Mouse (Mus musculus): ENCODE results near the gene Txnrd2.

Txnrd2 gene

GRCm38 (mm10) chr16:18484794-18485435, 58.7 kb downstream of the Txnrd2 start:
- DNase-seq (ENCODE audit: low spot score in 2 of 2) = no peak

GRCm38 (mm10) chr16:18486126-18486525, 59.9 kb downstream of the Txnrd2 start:
- no peak for DNase-seq (ENCODE audit: low spot score in 2 of 2)

GRCm38 (mm10) chr16:18490281-18490680, 64.1 kb downstream of the Txnrd2 start:
- no peak for DNase-seq (ENCODE audit: low spot score in 2 of 2)

- no peak for DNase-seq (ENCODE audit: low spot score in 2 of 2)
Observed at GRCm38 (mm10) chr16:18490894-18491293, 64.7 kb downstream of the Txnrd2 start.

GRCm38 (mm10) chr16:18497865-18498515, 71.8 kb downstream of the Txnrd2 start:
- DNase-seq (ENCODE audit: low spot score in 2 of 2) = no peak

- peak; percentile 87 to 90 for DNase-seq (ENCODE audit: low spot score in 2 of 2)
Observed at GRCm38 (mm10) chr16:18498558-18498990, 72.4 kb downstream of the Txnrd2 start, which contains the start of the genes Gnb1l and Rtl10. Gene Gnb1l, plus strand, starts transcription at chr16:18498713. Gene Rtl10, plus strand, starts transcription at chr16:18498901.

GRCm38 (mm10) chr16:18498996-18499395, 72.8 kb downstream of the Txnrd2 start:
- no peak for DNase-seq (ENCODE audit: low spot score in 2 of 2)

- DNase-seq (ENCODE audit: low spot score in 2 of 2) = no peak
Observed at GRCm38 (mm10) chr16:18501531-18501930, 75.3 kb downstream of the Txnrd2 start.

GRCm38 (mm10) chr16:18503566-18504342, 77.6 kb downstream of the Txnrd2 start:
- DNase-seq (ENCODE audit: low spot score in 2 of 2) = no peak

GRCm38 (mm10) chr16:18506524-18507199, 80.5 kb downstream of the Txnrd2 start:
- DNase-seq (ENCODE audit: low spot score in 2 of 2) = no peak

GRCm38 (mm10) chr16:18507200-18507549, 81.0 kb downstream of the Txnrd2 start:
- no peak for DNase-seq (ENCODE audit: low spot score in 2 of 2)

- no peak for DNase-seq (ENCODE audit: low spot score in 2 of 2)
Observed at GRCm38 (mm10) chr16:18511741-18512140, 85.6 kb downstream of the Txnrd2 start.

- DNase-seq (ENCODE audit: low spot score in 2 of 2) = no peak
Observed at GRCm38 (mm10) chr16:18513508-18513907, 87.3 kb downstream of the Txnrd2 start.

GRCm38 (mm10) chr16:18518091-18518490, 91.9 kb downstream of the Txnrd2 start:
- DNase-seq (ENCODE audit: low spot score in 2 of 2) = peak; percentile 16 to 24

- DNase-seq (ENCODE audit: low spot score in 2 of 2) = no peak
Observed at GRCm38 (mm10) chr16:18523563-18524245, 97.5 kb downstream of the Txnrd2 start.

- DNase-seq (ENCODE audit: low spot score in 2 of 2) = no peak
Observed at GRCm38 (mm10) chr16:18528656-18529055, 102.5 kb downstream of the Txnrd2 start.
